Mouse (Mus musculus) heart, adult 8-10 months (tissue): ENCODE measurements around the gene Cd209g. TPM values are rescaled to one million over a fixed set of nuclear protein-coding genes. Genes with fewer than 3 reads are reported as not detected.
"Not testable (repeated sequence)": the region's sequence is repeated elsewhere in the genome, so short reads cannot be mapped to it uniquely, and the experiment has no call there.

ENCODE experiments used
- DNase-seq: peaks from one replicate; pipeline ENCODE4 v3.0.0; 2022; ENCODE audit warnings: low spot score
- total RNA-seq, 4 experiments: library from RNA; stranded (reverse); gene quantifications; 2 replicates each; pipeline ENCODE4 v1.2.4; 2022

The Cd209g gene
- total RNA-seq = under 1 TPM; 0.11 to 0.86 (median 0.34) TPM

DNA sequence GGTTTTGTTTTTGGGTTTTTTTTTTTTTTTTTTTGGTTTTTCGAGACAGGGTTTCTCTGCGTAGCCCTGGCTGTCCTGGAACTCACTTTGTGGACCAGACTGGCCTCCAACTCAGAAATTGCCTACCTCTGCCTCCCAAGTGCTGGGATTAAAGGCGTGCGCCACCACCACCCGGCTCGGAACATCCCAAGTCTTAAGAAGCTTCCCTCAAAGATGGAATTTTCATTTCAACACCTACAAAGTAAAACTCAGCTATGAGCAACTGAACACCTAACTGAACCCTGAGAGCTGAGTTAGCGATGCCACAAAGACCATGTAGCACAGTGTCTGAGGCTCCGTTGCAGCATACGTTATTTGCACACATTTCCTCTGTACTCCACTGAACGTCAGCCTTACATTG lies at the start of gene Cd209g:
Gene Cd209g (plus strand): TSS at position 301 of the 400 bp plus-strand sequence.
- DNase-seq = no peak

- not testable (repeated sequence) for DNase-seq
Observed at GRCm38 (mm10) chr8:4087180-4087722, 46.6 kb upstream of the Cd209g start.

- not testable (repeated sequence) for DNase-seq
Observed at GRCm38 (mm10) chr8:4088514-4088913, 45.4 kb upstream of the Cd209g start.

- DNase-seq = not testable (repeated sequence)
Observed at GRCm38 (mm10) chr8:4105735-4106134, 28.2 kb upstream of the Cd209g start, which contains the start of gene Cd209f. Gene Cd209f, minus strand, starts transcription at chr8:4105835.

GRCm38 (mm10) chr8:4139660-4140646 lies 6.1 kb downstream of the Cd209g start:
- peak; percentile 59 for DNase-seq

DNA sequence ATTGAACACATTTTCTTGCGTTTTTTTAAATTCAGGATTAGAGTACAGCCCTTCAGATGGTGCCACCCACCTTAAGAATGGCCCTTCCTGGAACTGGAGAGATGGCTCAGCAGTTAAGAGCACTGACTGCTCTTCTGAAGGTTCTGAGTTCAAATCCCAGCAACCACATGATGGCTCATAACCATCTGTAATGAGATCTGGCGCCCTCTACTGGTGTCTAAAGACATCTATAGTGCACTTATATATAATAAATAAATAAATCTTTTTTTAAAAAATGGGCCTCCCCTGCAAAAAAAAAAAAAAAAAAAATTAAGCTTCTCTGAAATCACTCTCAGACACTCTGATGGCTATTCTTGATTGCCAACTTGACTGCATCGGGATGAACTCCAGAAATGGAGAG lies 7.8 kb downstream of the Cd209g start:
- DNase-seq = no peak

DNA sequence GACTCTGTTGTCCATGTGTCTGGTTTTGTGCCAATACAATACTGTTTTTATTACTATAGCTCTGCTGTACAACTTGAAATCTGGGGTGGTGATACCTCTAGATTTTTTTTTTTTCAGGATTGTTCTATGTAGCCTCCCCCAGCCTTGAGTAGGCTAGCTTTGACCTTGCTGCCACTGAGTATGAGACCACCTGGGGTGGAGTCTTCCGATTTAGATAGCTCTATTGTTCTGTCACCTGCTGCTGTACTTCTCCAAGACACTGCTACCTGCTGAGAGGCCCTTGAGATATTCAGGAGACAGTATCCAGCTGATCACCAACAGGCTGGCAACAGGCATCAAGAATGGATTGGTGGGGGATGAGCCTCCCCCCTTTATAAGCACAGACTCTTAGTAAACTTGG lies 13.4 kb downstream of the Cd209g start:
- DNase-seq = no peak

GRCm38 (mm10) chr8:4154878-4155277 lies 21.0 kb downstream of the Cd209g start:
- no peak for DNase-seq

GRCm38 (mm10) chr8:4162786-4163185 lies 28.9 kb downstream of the Cd209g start:
- DNase-seq = no peak

- no peak for DNase-seq
Observed at GRCm38 (mm10) chr8:4165176-4165851, 31.4 kb downstream of the Cd209g start.

DNA sequence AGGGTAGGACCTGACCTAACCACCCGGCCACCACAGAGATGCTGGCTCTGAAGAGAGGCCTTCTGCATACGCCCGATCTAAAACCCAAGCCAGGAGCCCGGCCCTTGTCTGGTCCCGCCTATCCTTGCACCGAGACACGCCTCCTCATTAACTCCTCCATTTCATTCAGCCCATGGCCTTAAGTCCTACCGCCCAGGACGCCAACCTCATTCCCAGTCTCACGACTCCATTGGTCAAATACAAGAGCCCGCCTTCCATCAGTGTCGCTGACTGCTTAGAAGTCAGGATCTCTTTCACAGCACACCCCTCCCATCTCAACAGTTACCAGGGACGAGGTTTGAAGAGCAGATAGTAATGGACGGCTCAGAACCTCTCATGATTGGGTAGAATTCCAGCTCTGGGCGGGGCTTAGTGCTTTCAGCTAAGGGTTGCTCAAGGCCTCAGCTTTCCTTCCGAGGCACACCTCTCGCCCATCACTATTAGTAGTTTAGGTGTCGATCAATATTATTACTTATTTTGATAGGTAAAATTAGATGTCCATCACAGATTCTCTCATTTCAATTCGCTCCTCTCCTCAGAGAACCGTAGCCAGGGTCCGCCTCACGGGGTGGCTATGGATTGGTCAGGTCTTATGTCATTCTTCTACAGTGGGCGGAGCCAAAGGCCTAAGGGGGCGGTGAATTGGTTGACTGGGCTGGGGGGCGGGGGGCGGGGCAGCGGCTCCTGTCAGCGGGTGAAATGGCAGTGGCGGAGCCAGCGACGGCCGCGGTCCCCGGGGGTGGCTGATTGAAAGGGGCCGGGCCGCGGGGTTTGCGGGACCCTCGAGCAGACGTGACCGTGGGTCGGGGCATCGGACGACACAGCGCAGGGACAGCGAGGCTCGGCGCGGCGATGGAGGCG lies 32.2 kb downstream of the Cd209g start, which contains the start of gene Evi5l:
Gene Evi5l (plus strand): TSS at position 716 of the 900 bp plus-strand sequence.
- peak; percentile 100 for DNase-seq

DNA sequence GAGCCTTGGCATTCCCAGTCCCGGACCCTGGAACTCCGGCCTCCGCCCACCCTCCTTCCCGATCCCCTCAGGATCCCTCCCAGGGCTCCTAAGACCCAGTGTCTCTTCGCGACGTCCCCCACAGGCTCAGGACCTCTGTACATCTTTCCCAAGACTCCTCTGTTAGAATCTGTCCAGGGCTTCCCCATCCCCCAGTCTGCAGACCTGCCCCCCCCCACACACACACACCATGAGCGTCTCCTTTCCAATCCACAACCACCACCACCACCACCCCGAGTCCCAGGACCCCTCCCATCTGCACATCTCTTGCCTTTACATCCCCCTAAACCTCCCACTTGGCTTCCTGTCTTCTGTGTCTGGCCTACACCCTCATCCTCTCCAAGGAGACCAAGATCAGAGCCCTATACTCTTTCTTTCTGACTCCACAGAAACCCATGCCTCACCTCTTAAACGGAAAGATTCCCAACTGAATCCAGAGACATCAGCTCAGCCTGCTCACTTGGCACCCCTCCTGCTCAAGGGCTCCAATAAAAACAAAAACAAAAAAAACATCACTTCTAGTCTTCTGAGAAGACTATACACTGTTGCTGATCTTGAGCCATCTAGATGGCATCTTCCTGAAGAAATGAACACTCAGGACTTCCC lies 33.1 kb downstream of the Cd209g start:
- peak; percentile 13 for DNase-seq

- DNase-seq = no peak
Observed at GRCm38 (mm10) chr8:4167918-4168317, 34.0 kb downstream of the Cd209g start.

DNA sequence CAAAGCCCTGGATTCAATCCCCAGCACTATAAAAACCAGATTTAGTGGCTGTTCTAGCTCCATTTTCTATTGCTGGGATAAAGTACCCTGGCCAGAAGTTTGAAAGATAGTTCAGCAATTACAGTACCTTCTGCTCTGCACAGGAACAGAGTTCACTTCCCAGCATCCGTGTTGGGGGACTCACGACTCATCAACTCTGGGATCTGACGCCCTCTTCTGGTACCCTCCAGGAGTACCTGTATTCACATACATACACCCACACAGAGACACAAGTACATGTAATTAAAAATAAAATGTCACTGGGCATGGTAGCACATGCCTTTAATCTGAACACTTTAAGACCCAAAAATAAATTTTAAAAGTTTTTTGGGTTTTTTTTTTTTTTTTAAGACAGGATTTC lies 38.6 kb downstream of the Cd209g start:
- no peak for DNase-seq

DNA sequence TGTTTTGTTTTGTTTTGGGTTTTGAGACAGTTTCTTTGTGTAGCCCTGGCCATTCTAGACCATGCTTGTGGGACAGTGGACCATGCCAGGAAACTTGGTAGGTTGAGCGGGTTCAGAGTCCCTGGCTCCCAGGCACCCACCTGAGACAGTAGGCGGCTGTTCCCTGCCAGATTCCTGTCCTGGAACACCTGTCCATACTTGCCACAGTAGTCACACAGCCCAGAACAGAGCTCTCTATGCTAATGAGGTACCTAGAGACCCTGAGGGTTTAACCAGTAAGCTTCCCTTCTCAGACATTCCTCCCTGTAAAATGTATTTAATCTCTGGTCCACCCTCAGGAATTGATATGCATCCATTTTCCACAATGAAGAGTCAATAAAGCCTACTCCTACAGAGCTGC lies 40.1 kb downstream of the Cd209g start:
- no peak for DNase-seq

- DNase-seq = no peak
Observed at GRCm38 (mm10) chr8:4183409-4183808, 49.5 kb downstream of the Cd209g start.

DNA sequence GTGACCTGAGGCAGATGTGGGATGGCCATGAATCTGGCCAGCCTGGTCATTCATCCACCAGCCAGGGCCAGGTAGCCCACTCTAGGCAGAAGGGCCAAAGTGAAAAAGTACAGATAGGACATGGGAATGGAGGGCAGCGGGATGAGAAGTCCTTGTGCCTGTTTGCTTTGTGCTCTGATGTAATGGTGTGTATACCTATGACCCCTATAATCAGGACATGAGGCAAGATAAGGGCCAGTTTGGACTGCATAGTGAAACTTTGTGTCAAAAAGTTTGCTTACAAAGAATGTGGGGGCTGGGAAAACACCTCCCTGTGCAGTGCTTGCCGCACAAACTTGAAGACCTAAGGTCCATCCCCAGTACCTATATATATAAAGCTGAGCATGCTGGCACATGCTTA lies 52.3 kb downstream of the Cd209g start:
- no peak for DNase-seq
